Mouse (Mus musculus): ENCODE data around the gene Krtap29-1.

The Krtap29-1 gene

DNA sequence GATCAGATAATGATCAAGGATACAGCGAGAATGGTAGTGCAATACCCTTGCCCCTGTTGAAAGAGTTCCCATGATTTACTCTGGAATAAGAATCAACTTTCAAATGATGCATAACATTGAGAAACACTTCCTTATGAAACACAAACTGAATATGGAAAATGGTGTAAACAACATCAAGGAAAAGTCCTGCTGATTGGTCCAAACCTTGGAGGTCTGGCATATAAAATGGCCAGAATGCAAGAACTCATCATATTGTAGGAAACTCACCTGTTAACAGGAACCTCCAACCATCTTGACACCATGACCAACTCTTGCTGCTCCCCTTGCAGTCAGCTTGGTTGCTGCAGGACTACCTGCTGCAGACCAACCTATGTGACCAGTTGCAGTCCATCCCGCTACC, 30.7 kb downstream of the Krtap29-1 start, which contains the start of gene Krtap9-5:
TSS of gene Krtap9-5 (plus strand) at position 301 of the 400 bp plus-strand sequence.
- DNase-seq (ENCODE audit: low spot score) = no peak

DNA sequence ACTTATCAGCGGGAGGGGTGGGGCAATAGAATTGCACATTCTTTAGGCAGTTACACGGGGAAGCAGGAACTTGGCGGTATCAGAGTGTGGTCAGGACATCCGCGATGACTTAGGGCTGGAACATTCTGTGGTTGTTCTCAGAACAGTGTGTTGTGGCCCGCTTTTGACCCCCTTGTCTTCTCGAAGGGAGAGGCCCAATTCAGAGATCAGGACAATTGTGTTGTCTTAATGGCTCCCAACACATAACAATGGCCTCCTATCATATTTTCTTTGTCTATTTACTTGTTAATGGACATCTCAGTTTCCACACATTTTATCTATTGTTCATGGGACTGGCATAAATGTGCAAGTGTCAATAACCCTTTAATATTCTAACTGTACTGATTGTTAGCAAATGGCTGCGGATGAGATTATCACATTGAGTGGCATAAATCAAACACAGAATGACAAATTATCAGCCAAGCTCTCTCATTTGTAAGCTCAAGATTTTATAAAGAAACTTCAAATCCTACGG, 41.0 kb downstream of the Krtap29-1 start:
- DNase-seq (ENCODE audit: low spot score) = no peak

DNA sequence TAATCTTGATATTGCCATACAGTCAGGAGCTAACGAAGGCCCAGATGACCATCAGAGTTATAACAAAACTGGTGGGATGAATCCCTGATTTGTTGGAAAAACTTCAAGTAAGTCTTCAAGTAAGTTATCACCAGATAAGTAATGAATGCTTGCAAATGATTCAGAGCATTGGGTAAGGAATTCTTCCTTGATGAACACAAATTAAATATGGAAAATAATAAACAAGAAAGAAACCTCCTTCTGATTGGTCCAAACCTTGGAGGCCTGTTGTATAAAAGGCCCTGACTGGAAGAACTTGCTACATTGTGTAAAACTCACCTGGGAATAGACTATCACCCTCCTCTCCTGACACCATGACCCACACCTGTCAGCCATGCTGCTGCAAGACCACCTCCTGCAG, 42.9 kb downstream of the Krtap29-1 start, which contains the start of gene Krtap31-2:
TSS of gene Krtap31-2 (plus strand) at position 301 of the 400 bp plus-strand sequence.
- no peak for DNase-seq (ENCODE audit: low spot score)
